Mouse (Mus musculus) liver, postnatal 0 days (tissue): ENCODE data around the gene Dyrk3. TPM values are rescaled to one million over a fixed set of nuclear protein-coding genes. Genes with fewer than 3 reads are reported as not detected.

Source experiments
- ATAC-seq: fragments of 200-750 bp; cut with Nextera tagmentation; 2 replicates; pipeline ENCODE4 v1.8.0; 2017; ENCODE audit warnings: mild to moderate bottlenecking, moderate library complexity
- DNase-seq: peaks from one replicate; pipeline ENCODE4 v3.0.0-alpha.2; 2016
- H3K27ac ChIP-seq: fragments of 300-500 bp; sonication (generic); 2 replicates; pipeline ENCODE4 v1.5.1; 2014; ENCODE audit warnings: antibody characterized with exemption, moderate library complexity, mild to moderate bottlenecking, low read depth
- H3K27me3 ChIP-seq: fragments of 300-500 bp; sonication (generic); 2 replicates; pipeline ENCODE4 v1.6.1; 2014; ENCODE audit warnings: low read length, control low read depth, mixed read lengths; ENCODE audit not compliant: insufficient read depth
- H3K36me3 ChIP-seq: fragments of 300-500 bp; sonication (generic); replicated peaks from 2 replicates; pipeline ENCODE4 v1.6.1; 2014; ENCODE audit warnings: mild to moderate bottlenecking, control low read depth, low read length, moderate library complexity, mixed read lengths; ENCODE audit not compliant: insufficient read depth
- H3K4me1 ChIP-seq: fragments of 300-500 bp; sonication (generic); 2 replicates; pipeline ENCODE4 v1.6.1; 2014; ENCODE audit warnings: antibody characterized with exemption, mild to moderate bottlenecking, control low read depth; ENCODE audit not compliant: insufficient read depth
- H3K4me2 ChIP-seq: fragments of 300-500 bp; sonication (generic); 2 replicates; pipeline ENCODE4 v1.6.1; 2014; ENCODE audit warnings: low read depth, mild to moderate bottlenecking, low read length, moderate library complexity, mixed read lengths
- H3K4me3 ChIP-seq: fragments of 300-500 bp; sonication (generic); 2 replicates; pipeline ENCODE4 v1.5.1; 2014; ENCODE audit warnings: low read depth, low read length
- H3K9ac ChIP-seq: fragments of 300-500 bp; sonication (generic); replicated peaks from 2 replicates; pipeline ENCODE4 v1.6.1; 2014; ENCODE audit warnings: mild to moderate bottlenecking, moderate library complexity
- H3K9me3 ChIP-seq: fragments of 300-500 bp; sonication (generic); 2 replicates; pipeline ENCODE4 v1.6.1; 2016; ENCODE audit warnings: mild to moderate bottlenecking, control low read depth, low read length, mixed read lengths
- CTCF ChIP-seq: sonication (generic); IDR thresholded peaks from 2 replicates; pipeline ENCODE4 v1.5.1; 2016; ENCODE audit warnings: antibody characterized with exemption, low read depth
- EP300 ChIP-seq: IDR thresholded peaks from 2 replicates; pipeline ENCODE4 v1.6.1; 2016; ENCODE audit warnings: antibody characterized with exemption, low read depth, mild to moderate bottlenecking
- WGBS: fragments of 180-500 bp; shearing (Covaris S2); extraction: QIAGEN DNeasy Blood & Tissue Kit; methylation state at CpG from one replicate; pipeline ENCODE4 v1.1.7; 2014; ENCODE audit not compliant: insufficient replicate concordance; 5-methylcytosine and 5-hydroxymethylcytosine counted together
- polyA plus RNA-seq: library from polyadenylated mRNA; unstranded; fragments of >200 nt; fragmentation: Nextera tagmentation; extraction: Ambion mirVana; gene quantifications from 2 replicates; pipeline ENCODE4 v1.2.1, GENCODE M21; 2015

The Dyrk3 gene
- polyA plus RNA-seq, 1 experiment from 2014 or later = 10.3 TPM

DNA sequence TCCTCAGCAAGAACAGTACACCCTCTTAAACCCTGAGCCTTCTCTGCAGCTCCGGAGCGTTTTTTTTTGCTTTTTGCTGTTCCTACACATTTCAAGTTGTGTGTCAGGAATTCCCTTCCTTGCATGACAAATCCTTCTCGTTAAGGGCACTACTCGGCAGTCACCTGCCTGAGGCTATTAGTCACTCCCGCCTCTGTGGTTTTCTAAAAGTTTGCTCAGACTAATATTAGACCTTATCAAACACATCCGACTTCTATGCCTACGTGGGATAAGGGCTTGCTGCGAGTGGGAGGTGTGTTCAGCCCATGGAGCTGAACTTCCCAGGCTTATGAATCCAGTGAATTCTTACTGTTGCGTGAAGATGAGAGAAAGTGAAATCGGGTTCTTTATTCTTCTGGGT lies 19.6 kb downstream of the Dyrk3 start:
- no peak for TF ChIP-seq EP300
- no peak for TF ChIP-seq CTCF
- no peak for ATAC-seq
- WGBS = 51% methylated on average over 10 of the region's 10 CpGs
- Histone ChIP-seq H3K9ac (no peak overlapping the region), H3K27ac (no peak overlapping the region), H3K36me3 (no peaks in the 10 kb centered on the region), H3K4me2 (no peak overlapping the region), H3K9me3 (no peaks in the 10 kb centered on the region), H3K4me3 (no peak overlapping the region), H3K4me1 (no peaks in the 10 kb centered on the region), H3K27me3 (0 out of 2 replicates have a peak, but pooled peaks cover 4% of the 10 kb centered on the region)
- DNase-seq = no peak

DNA sequence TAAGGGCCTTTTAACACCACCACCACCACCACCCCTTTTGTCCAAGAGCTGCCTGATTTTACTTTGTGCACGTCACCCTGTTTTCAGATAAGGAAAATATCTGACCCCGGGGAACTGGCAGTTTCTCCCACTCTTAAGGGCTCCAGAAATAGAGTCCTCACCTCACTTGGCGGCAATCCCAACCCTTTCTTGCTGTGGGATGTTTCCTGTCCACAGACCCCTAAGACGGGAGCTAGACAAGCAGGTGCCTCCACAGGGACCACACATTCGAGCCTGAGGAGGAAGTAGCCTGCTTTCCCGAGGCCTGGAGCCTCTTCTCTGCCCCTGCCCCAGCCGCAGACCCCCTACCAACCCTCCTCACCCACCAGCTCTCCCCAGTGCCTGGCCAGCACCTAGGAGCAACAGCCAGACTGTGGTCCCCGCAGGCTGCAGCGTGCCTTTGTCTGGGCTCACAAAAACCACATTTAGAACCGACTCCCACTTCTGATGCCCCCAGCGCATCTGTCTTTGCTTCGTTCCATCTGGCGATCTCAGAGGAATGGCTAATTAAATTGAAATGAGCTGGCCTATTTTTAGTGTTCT lies 21.6 kb downstream of the Dyrk3 start:
- H3K4me3 ChIP-seq = no peak overlapping the region
- no peaks in the 10 kb centered on the region for H3K36me3 ChIP-seq
- no peak overlapping the region for H3K4me2 ChIP-seq
- H3K9me3 ChIP-seq = no peaks in the 10 kb centered on the region
- no peak for DNase-seq
- H3K27ac ChIP-seq = no peak overlapping the region
- no peak for TF ChIP-seq EP300
- WGBS = 51% methylated on average over 13 of the region's 13 CpGs
- no peaks in the 10 kb centered on the region; the same call in 1 of the 2 replicates for H3K4me1 ChIP-seq
- H3K9ac ChIP-seq = no peak overlapping the region
- ATAC-seq = no peak
- 0 out of 2 replicates have a peak, but pooled peaks cover 4% of the 10 kb centered on the region for H3K27me3 ChIP-seq

DNA sequence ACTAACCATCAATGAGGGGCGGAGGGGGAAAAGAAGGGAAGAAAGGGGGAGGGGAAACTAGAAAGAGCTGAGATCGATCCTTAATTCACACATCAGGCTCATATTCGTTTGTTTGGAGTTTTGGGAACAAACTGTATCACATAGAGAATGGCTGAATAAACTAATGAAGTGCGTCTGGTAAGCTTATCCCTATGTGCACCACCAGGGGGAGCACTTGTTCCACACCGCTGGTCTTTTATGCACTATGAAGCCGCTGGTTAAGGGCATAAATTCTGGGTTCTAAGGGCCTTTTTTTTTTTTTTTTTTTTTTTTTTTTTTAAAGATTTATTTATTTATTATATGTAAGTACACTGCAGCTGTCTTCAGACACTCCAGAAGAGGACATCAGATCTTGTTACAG lies 22.2 kb downstream of the Dyrk3 start:
- 0 out of 2 replicates have a peak, but pooled peaks cover 4% of the 10 kb centered on the region for H3K27me3 ChIP-seq
- ATAC-seq (peak; percentile 65), DNase-seq (peak; percentile 83)
- H3K4me1 ChIP-seq = no peaks in the 10 kb centered on the region; the same call in 1 of the 2 replicates
- no peak overlapping the region for H3K4me3 ChIP-seq
- no peak overlapping the region for H3K9ac ChIP-seq
- H3K27ac ChIP-seq = no peak overlapping the region
- TF ChIP-seq EP300 (no peak), CTCF (peak; percentile 93)
- H3K9me3 ChIP-seq = no peaks in the 10 kb centered on the region
- WGBS = 12% methylated on average over 6 of the region's 6 CpGs
- no peaks in the 10 kb centered on the region for H3K36me3 ChIP-seq
- no peak overlapping the region for H3K4me2 ChIP-seq

DNA sequence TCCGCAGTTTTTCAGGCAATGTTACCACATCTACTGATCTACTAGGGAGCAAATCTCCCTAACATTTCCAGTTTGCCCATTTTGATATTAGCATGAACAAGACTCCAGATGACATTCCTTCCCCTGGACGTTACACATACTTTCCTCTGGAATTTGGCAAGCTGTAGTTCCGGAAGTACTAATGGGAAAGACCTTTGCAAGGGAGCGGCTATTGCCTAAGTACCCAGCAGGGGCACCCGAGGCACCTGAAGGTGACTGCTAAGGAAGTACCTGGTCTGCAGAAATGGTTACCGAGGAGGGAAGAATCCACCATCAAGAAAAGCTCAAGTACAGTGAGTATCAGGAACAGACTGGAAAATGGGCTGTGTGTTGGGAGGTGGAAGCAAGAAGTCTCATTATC lies 25.6 kb downstream of the Dyrk3 start:
- H3K9ac ChIP-seq = no peak overlapping the region
- no peak for DNase-seq
- no peak overlapping the region for H3K27ac ChIP-seq
- 0 out of 2 replicates have a peak, but pooled peaks cover 4% of the 10 kb centered on the region for H3K27me3 ChIP-seq
- 37% methylated on average over 6 of the region's 6 CpGs for WGBS
- no peak for ATAC-seq
- no peak overlapping the region for H3K4me3 ChIP-seq
- H3K36me3 ChIP-seq = no peaks in the 10 kb centered on the region
- TF ChIP-seq CTCF (peak; percentile 47), EP300 (peak; percentile 24; the same call in 1 of the 2 replicates)
- peaks cover 4% of the 10 kb centered on the region for H3K4me1 ChIP-seq
- no peak overlapping the region for H3K4me2 ChIP-seq
- no peaks in the 10 kb centered on the region for H3K9me3 ChIP-seq

DNA sequence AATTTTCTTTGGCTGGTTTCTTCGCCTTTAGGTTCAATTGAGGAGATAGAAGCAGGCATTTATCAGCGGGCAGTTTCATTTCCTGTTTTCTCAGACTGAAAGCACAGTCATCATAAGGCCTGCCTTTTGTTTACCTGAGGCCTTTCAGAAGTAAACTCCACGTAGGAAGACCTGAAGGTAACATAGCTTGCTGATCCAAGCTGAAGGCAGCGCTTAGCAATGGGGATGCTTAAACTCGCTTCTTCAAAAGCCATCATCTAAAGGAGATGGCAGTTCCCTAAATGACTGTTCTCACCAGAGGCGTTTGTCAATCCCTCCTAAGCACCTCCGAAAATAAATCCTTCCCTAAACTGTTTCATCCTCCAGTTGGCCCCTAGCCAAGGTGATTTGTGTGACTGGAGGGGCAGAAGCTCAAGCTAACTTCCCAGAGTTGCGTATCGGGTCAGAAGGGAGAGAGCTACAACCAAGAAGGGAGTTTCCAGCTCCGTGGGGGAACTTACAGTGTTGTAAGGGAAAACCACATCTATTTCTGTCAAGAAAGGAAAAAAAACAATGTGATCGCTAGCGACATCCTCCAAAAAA lies 27.5 kb downstream of the Dyrk3 start:
- no peak for ATAC-seq
- peak overlapping the region; percentile 42; the same call in 1 of the 2 replicates for H3K27ac ChIP-seq
- no peaks in the 10 kb centered on the region for H3K27me3 ChIP-seq
- no peak overlapping the region for H3K9ac ChIP-seq
- no peak overlapping the region for H3K4me3 ChIP-seq
- TF ChIP-seq EP300 (no peak), CTCF (no peak)
- H3K9me3 ChIP-seq = no peaks in the 10 kb centered on the region
- H3K36me3 ChIP-seq = no peaks in the 10 kb centered on the region
- no peak for DNase-seq
- WGBS = 34% methylated on average over 12 of the region's 12 CpGs
- H3K4me2 ChIP-seq = peak overlapping the region; percentile 13
- peaks cover 4% of the 10 kb centered on the region for H3K4me1 ChIP-seq

DNA sequence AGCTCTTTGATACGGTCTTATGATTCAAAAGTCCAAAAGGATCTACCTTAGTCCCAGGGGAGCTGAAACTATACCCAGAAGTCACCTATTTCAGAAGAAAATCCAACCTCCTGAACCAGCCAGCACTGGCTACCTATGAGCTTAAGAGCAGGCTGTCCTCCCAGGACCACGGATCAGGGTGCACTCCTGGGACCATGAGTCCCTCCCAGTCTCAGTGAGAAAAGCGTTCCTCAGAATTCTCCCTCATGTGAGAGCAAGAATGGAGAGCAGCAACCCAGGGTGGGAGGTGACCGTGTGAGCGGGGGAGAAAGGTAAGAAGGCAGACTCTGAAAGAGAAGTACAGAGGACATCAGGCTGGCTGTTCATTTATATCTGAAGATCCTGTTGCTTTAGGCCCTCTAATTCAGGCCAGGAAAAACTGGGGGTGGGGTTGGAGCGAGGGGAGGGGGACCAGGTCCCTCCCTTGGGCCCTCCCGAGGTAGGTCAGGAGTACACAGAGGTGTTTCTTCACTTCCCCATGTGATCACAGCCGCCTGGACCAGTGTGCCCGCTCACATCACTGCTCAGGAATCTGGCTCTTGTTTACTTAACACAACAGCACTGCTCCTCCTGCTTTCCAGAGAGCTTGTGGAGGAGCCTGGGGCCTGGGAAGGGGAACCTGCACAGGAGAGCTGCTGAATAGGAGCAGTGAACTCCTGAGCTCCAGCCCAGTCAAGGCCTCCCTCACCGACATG lies 30.4 kb downstream of the Dyrk3 start:
- Histone ChIP-seq H3K9me3 (no peaks in the 10 kb centered on the region), H3K4me2 (no peak overlapping the region), H3K27ac (peak overlapping the region; percentile 22; the same call in 1 of the 2 replicates), H3K36me3 (no peaks in the 10 kb centered on the region), H3K9ac (no peak overlapping the region), H3K4me1 (peaks cover 4% of the 10 kb centered on the region), H3K4me3 (no peak overlapping the region), H3K27me3 (no peaks in the 10 kb centered on the region)
- TF ChIP-seq CTCF (no peak), EP300 (no peak)
- ATAC-seq = peak; percentile 89
- DNase-seq = peak; percentile 49
- WGBS = 55% methylated on average over 10 of the region's 10 CpGs
